Mouse (Mus musculus) skeletal muscle tissue, adult 2 months (tissue): ENCODE measurements around the gene Zer1.
"Not testable (repeated sequence)": the region's sequence is repeated elsewhere in the genome, so short reads cannot be mapped to it uniquely, and the experiment has no call there.

Source experiments
- DNase-seq: peaks from one replicate; pipeline ENCODE4 v3.0.0-alpha.2; 2012; ENCODE audit warnings: low read depth, low spot score

Zer1 gene

DNA sequence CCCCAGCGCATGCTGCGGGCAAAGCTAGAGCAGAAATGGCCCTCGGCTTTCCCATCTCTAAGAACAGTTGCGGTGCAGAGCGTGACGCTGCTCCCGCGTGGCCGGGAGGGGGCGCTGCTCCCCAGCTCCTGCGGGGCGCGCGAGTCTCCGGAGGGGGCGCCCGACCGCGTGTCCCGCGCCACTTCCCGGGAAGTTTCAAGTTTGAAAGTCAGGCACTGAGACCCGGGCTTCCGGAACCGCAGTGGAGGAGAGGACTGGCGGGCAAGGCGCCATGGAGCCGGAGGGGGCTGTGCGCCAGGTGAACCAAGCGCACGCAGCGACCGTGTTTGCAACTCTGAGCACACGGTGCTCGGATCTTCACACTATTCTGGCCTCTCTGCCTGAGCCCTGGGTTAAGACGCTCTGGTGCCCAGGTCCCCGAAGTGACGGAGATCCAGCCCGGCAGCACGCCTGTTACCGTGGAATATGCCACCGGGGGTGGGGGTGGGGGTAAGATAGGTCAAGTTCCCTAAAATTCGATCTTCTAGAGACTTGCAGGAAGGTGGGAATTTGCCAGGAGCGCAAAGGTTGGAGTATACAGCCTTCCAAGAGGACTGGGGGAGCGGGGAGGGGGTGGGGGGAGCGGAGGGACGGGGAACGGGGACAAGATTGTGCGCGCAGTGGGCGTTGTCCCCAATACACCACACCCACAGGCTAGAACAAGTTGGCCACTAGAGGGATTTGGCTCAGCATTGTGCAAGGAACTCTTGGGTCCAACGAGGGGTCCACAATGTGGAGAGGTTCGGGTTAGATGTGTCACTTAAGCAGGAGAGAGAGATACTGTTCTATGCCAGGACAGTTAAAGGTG, 46.7 kb downstream of the Zer1 start, which contains the start of gene Pkn3:
Pkn3 (plus strand) TSS at position 183 of the 847 bp plus-strand sequence.
- DNase-seq, result peak; percentile 60

DNA sequence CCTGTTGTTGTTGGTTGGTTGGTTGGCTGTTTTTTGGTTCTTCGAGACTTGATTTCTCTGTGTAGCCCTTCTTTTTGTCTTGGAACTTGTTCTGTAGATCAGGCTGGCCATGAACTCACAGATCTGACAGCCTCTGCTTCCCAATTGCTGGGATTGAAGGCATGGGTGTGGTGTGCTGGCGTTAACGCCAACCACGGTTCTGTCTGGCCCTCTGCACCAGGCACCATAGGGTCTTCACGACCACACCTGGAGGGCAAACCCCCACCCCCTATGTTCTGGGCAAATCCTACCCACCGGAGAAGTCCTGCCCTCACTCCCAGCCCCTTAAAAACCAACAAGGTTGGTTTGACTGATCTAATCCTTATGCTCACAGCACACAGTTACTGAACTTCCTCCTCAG, 47.4 kb downstream of the Zer1 start:
- no peak for DNase-seq

DNA sequence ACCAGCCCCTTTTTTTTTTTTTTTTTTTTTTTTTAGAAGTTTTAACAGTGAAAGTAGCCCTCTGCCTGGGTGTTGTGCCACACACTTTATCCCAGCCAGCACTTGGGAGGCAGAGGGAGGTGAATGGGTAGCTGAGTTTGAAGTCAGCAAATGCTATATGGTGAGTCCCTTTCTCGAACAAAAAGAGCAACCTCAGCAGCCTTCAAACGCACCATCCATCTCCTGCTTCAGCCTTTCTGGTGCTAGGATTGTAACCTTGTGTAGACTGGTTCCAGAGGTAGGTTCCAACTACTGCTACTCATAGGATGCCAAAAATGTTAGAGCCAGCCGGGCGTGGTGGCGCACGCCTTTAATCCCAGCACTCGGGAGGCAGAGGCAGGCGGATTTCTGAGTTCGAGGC, 47.9 kb downstream of the Zer1 start:
- DNase-seq, result no peak

DNA sequence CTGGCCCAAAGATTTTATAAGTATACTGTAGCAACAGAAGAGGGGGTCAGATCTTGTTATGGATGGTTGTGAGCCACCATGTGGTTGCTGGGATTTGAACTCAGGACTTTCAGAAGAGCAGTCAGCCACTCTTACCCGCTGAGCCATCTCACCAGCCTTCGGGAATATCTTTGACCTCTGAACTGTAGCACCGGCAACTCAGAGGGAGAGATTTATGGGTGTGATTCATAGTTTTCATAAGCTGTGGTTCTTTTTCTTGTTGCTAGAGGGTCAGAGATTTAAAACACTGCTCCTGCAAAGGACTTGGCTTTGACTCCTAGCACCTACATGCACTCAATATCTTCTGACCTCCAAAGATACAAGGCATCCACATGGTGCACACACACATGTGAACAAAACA, 48.8 kb downstream of the Zer1 start:
- no peak for DNase-seq

DNA sequence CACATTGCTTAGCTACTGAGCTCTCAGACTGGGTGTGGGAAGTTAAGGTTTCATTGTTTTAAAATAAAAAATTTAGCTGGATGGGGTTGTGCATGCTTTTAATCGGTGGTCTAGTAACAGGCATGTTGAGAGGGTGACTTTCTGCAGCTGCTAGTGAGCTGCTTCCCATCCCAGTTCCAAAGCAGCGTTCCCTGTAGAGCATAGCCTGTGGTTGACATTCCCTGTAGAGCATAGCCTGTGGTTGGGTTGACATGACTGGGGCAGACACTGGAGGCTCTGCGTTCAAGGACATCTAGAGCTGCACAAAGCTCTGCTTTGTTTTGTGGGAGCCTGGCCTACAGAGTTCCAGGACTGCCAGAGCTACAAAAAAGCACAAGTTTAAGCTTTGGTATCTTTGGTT, 51.1 kb downstream of the Zer1 start:
- DNase-seq, result no peak

GRCm38 (mm10) chr2:30072875-30073274, 51.5 kb downstream of the Zer1 start:
- no peak for DNase-seq

- DNase-seq, result no peak
Observed at GRCm38 (mm10) chr2:30067962-30068361, 56.4 kb downstream of the Zer1 start.

DNA sequence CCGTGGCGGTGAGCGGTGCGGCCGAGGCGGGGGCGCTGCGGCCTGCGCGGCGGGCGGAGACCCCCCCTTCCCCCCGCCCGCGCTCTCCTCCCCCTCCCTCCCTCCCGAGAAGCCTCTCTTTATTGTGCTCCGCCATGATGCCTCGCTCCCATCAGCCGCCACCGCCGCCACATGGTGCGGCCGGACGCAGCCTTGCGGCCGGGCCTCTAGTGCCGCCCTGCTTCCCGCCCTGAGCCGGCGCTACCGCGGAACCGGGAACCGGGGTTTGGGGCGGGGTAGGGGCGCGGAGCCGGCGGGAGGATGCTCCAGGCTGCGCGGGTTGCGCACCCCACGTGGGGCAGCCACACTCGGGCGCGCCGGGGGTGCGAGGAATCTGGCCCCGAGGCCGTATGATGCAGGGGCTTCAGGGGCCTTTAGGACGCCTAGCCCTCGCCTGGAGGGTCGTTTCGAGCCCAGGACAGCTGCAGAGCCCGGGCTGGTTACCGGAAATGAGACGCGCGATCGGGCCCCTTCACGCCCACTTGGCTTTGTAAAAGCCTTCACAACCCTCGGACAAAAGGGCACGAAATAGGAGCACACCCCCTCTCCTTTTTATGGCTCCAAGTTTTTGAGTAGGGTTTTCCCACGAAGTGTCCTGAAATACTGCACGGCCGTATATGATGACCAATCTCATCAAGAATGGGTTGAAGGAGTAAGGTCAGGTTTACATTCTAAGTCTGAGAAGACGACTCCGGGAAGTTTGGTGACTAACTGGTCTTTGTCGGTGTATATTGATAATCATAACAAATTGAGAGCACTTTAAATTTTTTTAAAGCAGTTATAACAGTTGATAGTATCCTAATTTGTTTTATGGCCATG, 57.1 kb downstream of the Zer1 start:
- DNase-seq, result no peak

DNA sequence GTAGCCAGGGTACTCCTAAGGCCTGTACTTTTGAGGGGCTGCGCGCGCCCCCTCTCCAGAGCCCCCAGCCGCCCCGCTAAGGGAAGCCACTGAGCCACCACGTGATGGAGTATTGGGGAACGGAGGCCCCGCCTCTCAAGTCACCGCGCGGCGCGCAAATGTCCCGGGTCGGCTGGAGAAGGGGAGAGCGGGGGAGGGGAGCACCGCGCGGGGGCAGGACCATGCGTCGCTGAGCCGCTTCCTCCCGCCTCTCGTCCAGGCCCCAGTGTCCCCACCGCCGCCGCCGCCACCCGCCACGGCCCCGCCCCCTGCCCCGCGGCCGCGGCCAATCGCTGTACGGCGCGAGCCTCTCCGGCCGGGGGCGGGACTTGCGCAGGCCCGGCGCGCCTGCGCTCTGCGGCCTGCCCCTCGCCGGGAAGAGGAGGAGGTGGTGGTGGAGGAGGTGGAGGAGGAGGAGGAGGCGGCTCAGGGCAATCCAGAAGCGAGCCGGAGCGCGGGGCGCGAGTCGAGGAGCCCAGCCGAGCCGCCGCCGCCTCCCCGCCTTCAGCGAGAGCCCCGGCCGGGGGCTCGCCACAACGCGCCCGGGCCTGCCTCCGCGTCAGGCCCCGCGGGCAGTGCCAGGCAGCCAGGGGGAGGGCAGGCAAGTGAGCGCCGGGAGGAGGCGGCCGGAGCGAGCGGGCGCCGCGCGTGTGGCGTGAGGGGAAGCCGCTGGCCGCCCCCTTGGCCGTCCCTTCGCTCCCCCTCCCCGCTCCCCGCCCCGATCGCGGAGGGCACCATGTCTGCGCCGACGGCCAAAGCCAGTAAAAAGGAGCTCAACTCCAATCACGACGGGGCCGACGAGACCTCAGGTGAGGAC, 58.1 kb downstream of the Zer1 start:
- DNase-seq, result peak; percentile 96

DNA sequence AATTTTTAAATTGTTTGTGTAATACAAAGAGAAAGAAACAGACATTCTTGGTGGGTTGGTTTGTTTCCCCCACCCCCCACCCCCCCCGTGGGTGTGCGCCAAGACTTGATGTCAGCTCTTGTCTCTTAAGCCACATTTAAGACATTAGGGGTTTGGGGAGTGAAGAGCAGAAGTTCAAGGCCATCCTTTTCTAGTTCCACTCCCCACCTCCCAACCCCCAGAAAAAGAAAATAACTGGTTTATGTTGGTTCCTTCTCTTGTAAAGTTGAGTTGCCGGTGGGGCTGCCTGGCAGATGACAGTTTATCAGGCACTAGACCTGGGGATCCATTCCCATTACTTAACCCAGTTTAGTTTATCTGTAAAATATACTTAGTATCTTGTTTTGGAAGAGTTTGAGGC, 60.1 kb downstream of the Zer1 start:
- no peak for DNase-seq

- DNase-seq, result no peak
Observed at GRCm38 (mm10) chr2:30063791-30064190, 60.6 kb downstream of the Zer1 start.

GRCm38 (mm10) chr2:30063235-30063634, 61.1 kb downstream of the Zer1 start:
- no peak for DNase-seq

- peak; percentile 64 for DNase-seq
Observed at GRCm38 (mm10) chr2:30062249-30063093, 61.9 kb downstream of the Zer1 start.

DNA sequence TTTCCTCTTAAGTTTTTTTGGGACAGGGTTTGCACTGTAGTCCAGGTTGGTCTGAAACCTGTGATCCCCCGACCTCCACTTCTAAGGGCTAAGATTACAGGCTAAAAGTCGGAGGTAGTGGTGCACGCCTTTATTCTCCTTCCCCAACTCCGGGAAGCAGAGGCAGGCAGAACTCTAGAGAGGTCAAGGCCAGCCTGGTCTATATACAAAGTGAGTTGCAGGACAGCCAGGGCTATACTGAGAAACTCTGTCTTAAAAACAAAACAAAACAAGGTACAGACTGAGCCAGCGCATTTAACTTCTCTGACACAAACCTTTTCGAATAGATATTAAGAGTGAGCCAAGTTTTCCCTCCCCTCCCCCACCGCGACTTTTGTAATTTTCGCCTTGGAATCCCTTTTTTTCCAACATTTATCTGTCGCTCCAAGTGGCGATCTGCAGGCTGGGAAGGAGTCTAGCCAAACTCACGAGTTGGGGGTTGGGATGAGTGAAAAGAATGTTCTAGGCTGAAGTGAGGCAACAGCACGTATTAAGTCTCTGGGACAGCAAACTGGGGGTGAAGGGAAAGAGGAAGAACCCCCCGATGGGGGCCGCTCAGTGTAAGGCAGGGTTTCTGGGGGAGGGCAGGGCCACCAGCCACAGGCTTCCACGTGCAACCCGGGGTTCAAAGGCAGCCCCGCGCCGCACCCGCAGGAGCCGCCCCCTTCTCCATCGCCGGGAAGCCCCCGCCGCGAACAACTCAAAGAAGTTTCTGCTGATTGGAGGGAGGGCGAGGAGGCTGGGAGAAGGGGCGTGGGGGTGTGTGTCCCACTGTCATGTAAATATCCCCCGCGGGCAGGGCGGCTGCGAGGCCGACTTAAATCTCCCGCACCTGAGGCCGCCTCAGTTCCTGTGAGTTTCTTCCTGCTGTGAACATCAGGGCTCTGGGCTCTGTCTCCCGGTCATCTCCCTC, 62.9 kb downstream of the Zer1 start:
- DNase-seq, result no peak

GRCm38 (mm10) chr2:30058418-30058817, 66.0 kb downstream of the Zer1 start:
- DNase-seq, result no peak

DNA sequence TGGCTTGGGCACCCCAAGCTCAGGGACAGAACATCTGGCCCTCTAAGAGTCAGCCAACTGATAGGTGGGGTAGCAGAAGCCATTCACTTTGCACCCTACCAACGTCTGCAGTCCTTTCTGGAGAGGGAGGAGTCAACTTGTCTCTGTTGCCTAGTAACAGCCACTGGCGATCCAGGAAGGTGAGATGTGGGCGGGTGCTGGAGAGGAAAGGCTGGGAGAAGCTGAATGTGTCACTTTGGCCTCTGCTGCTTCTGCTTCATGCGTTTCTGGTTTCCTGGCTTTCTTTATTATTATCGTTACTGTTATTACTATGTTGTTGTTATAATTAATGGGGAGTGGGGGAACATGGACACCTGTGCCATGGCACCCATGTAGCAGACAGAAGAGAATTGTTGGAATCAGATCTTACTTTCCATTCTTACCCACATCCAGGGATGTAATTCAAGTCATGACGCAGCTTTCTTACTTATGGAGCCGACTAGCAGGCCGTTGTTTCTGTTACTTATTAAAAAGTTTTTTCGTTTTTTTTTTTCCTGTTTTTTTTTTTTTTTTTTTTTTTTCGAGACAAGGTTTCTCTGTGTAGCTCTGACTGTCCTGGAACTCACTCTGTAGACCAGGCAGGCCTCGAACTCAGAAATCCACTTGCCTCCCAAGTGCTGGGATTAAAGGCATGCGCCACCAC, 67.0 kb downstream of the Zer1 start, which contains the start of gene Set:
Set (plus strand) TSS at position 156 of the 682 bp plus-strand sequence.
- DNase-seq, result no peak

DNA sequence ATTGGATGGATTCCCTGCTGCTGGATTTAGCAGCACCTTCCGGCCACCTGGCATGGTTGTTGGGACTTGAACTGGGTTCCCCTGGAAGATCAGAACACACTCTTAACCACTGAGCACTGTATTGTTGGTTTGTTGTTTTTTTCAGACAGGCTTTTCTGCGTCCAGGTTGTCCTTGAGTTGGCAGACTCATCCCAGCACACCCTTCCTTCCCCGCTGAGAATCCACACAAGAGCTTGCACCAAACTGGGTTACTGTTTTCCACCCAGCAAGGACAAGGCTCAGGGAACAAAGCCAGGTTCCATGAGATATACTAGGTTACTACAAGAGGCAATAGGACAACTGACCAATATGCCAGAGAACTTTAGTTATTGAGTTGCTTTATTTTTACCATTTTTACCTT, 67.6 kb downstream of the Zer1 start:
- no peak for DNase-seq

DNA sequence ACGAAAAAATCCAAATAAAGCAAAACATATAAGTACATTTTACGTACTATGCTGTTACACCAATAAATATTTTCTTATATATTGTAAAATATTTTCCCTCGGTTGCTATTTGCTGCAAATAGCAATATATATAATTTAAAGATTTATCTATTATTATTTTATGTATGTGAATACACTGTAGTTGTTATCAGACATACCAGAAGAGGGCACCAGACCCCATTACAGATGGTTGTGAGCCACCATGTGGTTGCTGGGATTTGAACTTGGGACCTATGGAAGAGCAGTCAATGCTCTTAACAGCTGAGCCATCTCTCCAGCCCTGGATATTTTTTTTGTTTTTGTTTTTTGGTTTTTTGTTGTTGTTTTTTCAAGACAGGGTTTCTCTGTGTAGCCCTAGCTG, 69.1 kb downstream of the Zer1 start:
- DNase-seq, result not testable (repeated sequence)
